Mouse (Mus musculus): ENCODE data around the gene Kif1c.
A peak's percentile ranks its signal among the peaks of the same experiment; 100 is the strongest.
"Not testable (repeated sequence)": the region's sequence is repeated elsewhere in the genome, so short reads cannot be mapped to it uniquely, and the experiment has no call there.

Gene Kif1c

GRCm38 (mm10) chr11:70742117-70742516 lies 41.8 kb downstream of the Kif1c start:
- no peak for DNase-seq (ENCODE audit: low read depth in 2 of 2, low spot score in 2 of 2)

- no peak for DNase-seq (ENCODE audit: low read depth in 2 of 2, low spot score in 2 of 2)
These were observed 42.5 kb downstream of the Kif1c start for GRCm38 (mm10) chr11:70742581-70743459.

- no peak for DNase-seq (ENCODE audit: low read depth in 2 of 2, low spot score in 2 of 2)
These were observed 45.3 kb downstream of the Kif1c start for GRCm38 (mm10) chr11:70745636-70746035.

- no peak for DNase-seq (ENCODE audit: low read depth in 2 of 2, low spot score in 2 of 2)
These were observed 47.7 kb downstream of the Kif1c start for GRCm38 (mm10) chr11:70747876-70748545.

- no peak for DNase-seq (ENCODE audit: low read depth in 2 of 2, low spot score in 2 of 2)
These were observed 52.1 kb downstream of the Kif1c start for GRCm38 (mm10) chr11:70752337-70753017.

DNA sequence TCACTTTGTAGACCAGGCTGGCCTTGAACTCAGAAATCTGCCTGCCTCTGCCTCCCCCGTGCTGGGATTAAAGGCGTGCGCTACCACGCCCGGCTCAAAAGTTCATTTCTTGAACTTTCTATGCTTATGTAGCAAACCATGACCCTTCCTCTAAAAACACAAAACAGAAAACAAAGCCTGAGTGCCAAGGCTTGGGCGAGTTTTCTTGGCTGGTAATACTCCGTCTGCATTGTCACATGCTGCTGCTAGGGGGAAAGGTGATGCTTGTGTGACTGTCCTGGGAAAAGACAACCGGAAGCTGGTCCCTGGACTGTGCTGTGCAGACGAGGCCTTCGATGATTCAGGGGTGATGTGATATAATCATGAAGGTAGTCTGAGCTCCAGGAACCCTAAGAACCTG lies 52.8 kb downstream of the Kif1c start:
- DNase-seq (ENCODE audit: low read depth in 2 of 2, low spot score in 2 of 2) = no peak

DNA sequence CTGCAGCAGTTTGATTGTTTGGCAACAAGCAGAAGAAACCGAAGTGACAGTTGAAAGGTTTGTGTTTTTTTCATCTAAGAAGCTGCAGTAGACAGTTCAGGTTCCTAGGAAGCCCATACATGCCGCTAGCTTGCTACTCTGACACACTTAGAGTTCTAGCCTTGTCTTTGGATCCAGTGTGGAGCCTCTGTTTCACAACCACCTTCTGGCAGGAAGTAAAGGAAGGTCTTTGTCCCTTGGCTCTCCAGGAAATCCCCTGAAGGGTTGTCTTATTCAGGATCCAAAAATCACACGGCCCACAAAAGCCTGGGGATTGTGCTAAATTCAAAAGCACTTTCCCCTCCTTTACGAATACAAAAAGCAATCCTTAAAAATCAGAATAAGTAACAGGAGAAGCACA lies 54.1 kb downstream of the Kif1c start:
- no peak for DNase-seq (ENCODE audit: low read depth in 2 of 2, low spot score in 2 of 2)

- DNase-seq (ENCODE audit: low read depth in 2 of 2, low spot score in 2 of 2) = no peak
These were observed 54.6 kb downstream of the Kif1c start for GRCm38 (mm10) chr11:70754958-70755357.

GRCm38 (mm10) chr11:70755645-70756044 lies 55.3 kb downstream of the Kif1c start:
- peak; percentile 74 to 88 for DNase-seq (ENCODE audit: low read depth in 2 of 2, low spot score in 2 of 2)

DNA sequence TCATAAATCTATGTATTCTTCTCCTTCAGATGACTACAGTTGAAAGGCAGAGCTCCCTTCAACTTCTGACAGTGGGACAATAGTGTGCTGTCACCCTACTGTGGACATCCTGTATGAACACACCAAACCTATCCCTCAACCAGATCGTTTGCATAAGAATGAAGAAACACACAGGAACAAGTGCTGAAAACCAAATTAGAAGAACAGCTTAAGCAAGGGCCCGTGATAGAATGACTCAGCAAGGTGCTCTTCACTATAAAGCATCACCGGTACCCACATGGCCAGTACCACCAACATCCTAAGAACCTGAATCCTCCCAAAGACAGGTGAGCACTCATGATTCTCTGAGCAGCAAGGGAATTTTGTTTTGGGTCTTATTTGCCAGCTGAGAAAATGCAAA lies 60.1 kb downstream of the Kif1c start:
- DNase-seq (ENCODE audit: low read depth in 2 of 2, low spot score in 2 of 2) = not testable (repeated sequence)

DNA sequence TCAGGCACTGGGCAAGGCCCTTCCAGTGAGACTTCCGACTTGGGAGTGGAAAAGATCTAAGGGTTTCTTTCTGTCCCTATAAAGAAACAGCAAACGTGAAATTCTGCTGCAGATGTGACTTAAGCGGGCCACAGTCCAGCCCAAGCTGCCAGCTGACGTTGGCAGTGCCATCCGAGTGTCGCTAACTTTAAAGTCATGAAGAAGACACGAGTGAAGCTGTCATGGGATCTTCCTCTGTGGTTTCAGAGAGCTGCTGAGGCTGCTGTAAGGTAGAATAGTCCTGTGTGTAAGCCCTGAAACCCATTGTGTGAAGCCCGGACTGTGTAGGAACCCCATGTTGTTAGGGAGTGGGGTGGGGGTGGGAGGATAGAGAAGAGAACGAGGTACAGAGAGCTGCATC lies 62.3 kb downstream of the Kif1c start:
- DNase-seq (ENCODE audit: low read depth in 2 of 2, low spot score in 2 of 2) = peak; percentile 35 to 48

- DNase-seq (ENCODE audit: low read depth in 2 of 2, low spot score in 2 of 2) = no peak
These were observed 63.2 kb downstream of the Kif1c start for GRCm38 (mm10) chr11:70763582-70763935.

GRCm38 (mm10) chr11:70763936-70764808 lies 63.8 kb downstream of the Kif1c start, which contains the start of gene Zfp3:
Gene Zfp3 (plus strand): TSS chr11:70764209.
- peak; percentile 68 to 75 for DNase-seq (ENCODE audit: low read depth in 2 of 2, low spot score in 2 of 2)

- DNase-seq (ENCODE audit: low read depth in 2 of 2, low spot score in 2 of 2) = no peak
These were observed 65.6 kb downstream of the Kif1c start for GRCm38 (mm10) chr11:70765776-70766445.

DNA sequence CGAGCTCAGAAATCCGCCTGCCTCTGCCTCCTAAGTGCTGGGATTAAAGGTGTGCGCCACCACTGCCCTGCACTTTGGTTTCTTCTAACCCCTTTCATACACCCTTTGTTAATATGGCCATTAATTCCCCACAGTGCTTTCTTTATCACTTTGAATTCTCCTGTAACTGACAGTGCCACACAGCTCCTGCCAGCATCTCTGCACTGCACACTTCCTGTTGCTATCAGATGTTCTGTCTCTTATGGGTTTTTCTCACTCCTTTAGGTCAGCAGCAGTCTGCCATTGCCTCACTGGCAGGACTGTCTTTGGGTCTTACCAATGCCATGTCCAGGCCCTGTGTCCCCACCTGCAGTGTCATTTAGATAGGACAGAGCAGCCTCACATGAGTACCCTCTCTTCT lies 70.5 kb downstream of the Kif1c start:
- DNase-seq (ENCODE audit: low read depth in 2 of 2, low spot score in 2 of 2) = no peak

- peak; percentile 66 to 70 for DNase-seq (ENCODE audit: low read depth in 2 of 2, low spot score in 2 of 2)
These were observed 76.7 kb downstream of the Kif1c start for GRCm38 (mm10) chr11:70776830-70777571.

DNA sequence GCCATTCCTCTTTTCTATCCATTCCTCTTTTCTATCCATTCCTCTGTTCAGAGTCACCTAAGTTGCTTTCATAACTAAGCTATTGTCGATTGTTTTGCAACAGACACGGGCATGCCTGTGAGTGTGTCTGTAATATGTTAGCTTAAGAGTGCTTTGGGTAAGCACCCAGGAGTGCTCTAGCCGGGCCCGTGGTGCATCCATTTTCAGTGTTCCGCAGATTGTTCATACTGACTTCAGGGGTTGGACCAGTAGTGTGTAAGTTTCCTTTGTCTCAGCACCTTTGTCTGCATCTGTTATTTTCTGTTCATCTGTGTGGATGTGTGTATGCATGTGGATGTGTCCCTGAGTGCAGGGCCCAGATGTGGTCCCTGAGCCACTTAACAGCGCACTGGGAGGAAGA lies 77.3 kb downstream of the Kif1c start:
- DNase-seq (ENCODE audit: low read depth in 2 of 2, low spot score in 2 of 2) = no peak

GRCm38 (mm10) chr11:70778058-70778457 lies 77.7 kb downstream of the Kif1c start:
- DNase-seq (ENCODE audit: low read depth in 2 of 2, low spot score in 2 of 2) = not testable (repeated sequence)

Data from CD8-positive naive resting alpha-beta T cell, adult 2 months (primary cell).